31 mouse cellular contexts compared by ENCODE assay signal in genomic region chr5:38568652-38569051, GRCm38 (mm10).
"Had no signal": no experiment of that assay in that cellular context is flagged by ENCODE, and none has a peak within 500 bp of the region (broad histone marks: within the 10 kb centered on the region; RNA-seq: fewer than 3 reads in every experiment).

No protein-coding gene starts in this region.

- H3K9me3 ChIP-seq: limb, embryonic 10.5 days; limb, embryonic 12.5 days; limb, embryonic 13.5 days; limb, embryonic 15.5 days; liver, embryonic 12.5 days; liver, embryonic 13.5 days; liver, embryonic 15.5 days; lung, embryonic 15.5 days; midbrain, embryonic 10.5 days; midbrain, embryonic 13.5 days; midbrain, embryonic 15.5 days had no signal

- H3K4me1 ChIP-seq: limb, embryonic 12.5 days; limb, embryonic 13.5 days; limb, embryonic 15.5 days; liver, embryonic 12.5 days; liver, embryonic 13.5 days; liver, embryonic 15.5 days; lung, embryonic 15.5 days; midbrain, embryonic 12.5 days; midbrain, embryonic 13.5 days; midbrain, embryonic 15.5 days had no signal

- H3K27ac ChIP-seq: limb, embryonic 10.5 days; limb, embryonic 12.5 days; limb, embryonic 13.5 days; limb, embryonic 15.5 days; liver, embryonic 12.5 days; liver, embryonic 13.5 days; liver, embryonic 14.5 days; liver, embryonic 15.5 days; lung, embryonic 15.5 days; macrophage; midbrain, embryonic 10.5 days; midbrain, embryonic 12.5 days; midbrain, embryonic 13.5 days; midbrain, embryonic 15.5 days had no signal

- DNase-seq: left cerebral cortex, postnatal 4 days; liver; liver, embryonic 13.5 days; liver, postnatal 0 days; lung, adult 18-20 months; lung, adult 2 months; lung, embryonic 14.5 days; lung, postnatal 10 days; lung, postnatal 14 days; lung, postnatal 36 days; lung, postnatal 4 days; midbrain, embryonic 14.5 days had no signal

- H3K9ac ChIP-seq: limb, embryonic 12.5 days; limb, embryonic 13.5 days; limb, embryonic 15.5 days; liver, embryonic 12.5 days; liver, embryonic 13.5 days; liver, embryonic 14.5 days; liver, embryonic 15.5 days; liver, postnatal 0 days; lung, embryonic 14.5 days; lung, embryonic 15.5 days; midbrain, embryonic 12.5 days; midbrain, embryonic 13.5 days; midbrain, embryonic 15.5 days had no signal

- H3K4me2 ChIP-seq: limb, embryonic 12.5 days; limb, embryonic 13.5 days; limb, embryonic 15.5 days; liver, embryonic 11.5 days; liver, embryonic 12.5 days; liver, embryonic 13.5 days; liver, embryonic 15.5 days; lung, embryonic 14.5 days; lung, embryonic 15.5 days; midbrain, embryonic 11.5 days; midbrain, embryonic 12.5 days; midbrain, embryonic 13.5 days; midbrain, embryonic 15.5 days had no signal

- H3K4me3 ChIP-seq: limb, embryonic 10.5 days; limb, embryonic 12.5 days; limb, embryonic 13.5 days; limb, embryonic 15.5 days; liver, embryonic 12.5 days; liver, embryonic 13.5 days; liver, embryonic 15.5 days; lung, embryonic 15.5 days; megakaryocyte, embryonic 14.5 days; midbrain, embryonic 10.5 days; midbrain, embryonic 12.5 days; midbrain, embryonic 13.5 days; midbrain, embryonic 15.5 days; myocyte had no signal

- ATAC-seq: liver, embryonic 12.5 days; liver, postnatal 0 days; lung, postnatal 0 days; midbrain, embryonic 13.5 days; midbrain, embryonic 15.5 days; midbrain, embryonic 16.5 days had no signal

- H3K27me3 ChIP-seq: limb, embryonic 12.5 days; limb, embryonic 13.5 days; limb, embryonic 15.5 days; liver, embryonic 12.5 days; liver, embryonic 13.5 days; liver, embryonic 15.5 days; lung, embryonic 15.5 days; midbrain, embryonic 12.5 days; midbrain, embryonic 13.5 days; midbrain, embryonic 15.5 days had no signal

- H3K36me3 ChIP-seq: limb, embryonic 10.5 days; limb, embryonic 12.5 days; limb, embryonic 13.5 days; limb, embryonic 15.5 days; liver, embryonic 12.5 days; liver, embryonic 13.5 days; liver, embryonic 15.5 days; lung, embryonic 15.5 days; midbrain, embryonic 10.5 days; midbrain, embryonic 12.5 days; midbrain, embryonic 13.5 days; midbrain, embryonic 15.5 days had no signal
